Mouse (Mus musculus): Measurements from ENCODE around the gene Adam19.

DNA sequence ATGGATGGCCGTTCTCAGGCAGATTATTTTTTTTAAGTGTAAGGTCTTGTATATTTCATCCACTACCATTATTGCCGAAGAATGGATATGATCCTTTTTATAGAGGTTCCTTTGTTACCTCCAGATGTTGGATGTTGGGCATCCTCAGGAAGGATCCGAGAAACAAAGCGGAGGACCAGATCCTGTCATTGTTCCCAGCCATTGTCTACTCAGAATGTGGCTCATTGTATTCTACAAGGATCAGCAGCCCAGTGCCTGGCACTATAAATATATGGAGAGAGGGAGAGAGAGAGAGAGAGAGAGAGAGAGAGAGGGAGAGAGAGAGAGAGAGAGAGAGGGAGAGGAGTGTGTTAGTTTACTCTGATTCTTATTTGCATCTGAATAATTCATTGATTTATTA lies 6.8 kb downstream of the Adam19 start:
- TF ChIP-seq CTCF (IDR thresholded peaks at IDR 0.05; ENCODE audit: borderline replicate concordance, insufficient read depth, low read depth, low read length), result no peak
- no peak for TF ChIP-seq POLR2A (IDR thresholded peaks at IDR 0.05; ENCODE audit: borderline replicate concordance, insufficient read depth, low read length)
